Comparison of ENCODE assay signal across 24 mouse cellular contexts in genomic region chr9:65703241-65703640, GRCm38 (mm10). TPM values are rescaled to one million over a fixed set of nuclear protein-coding genes. Genes with fewer than 3 reads are reported as not detected.
DNase-seq lines count a peak whose midpoint lies in the region; ATAC-seq and TF ChIP-seq lines count a peak whose summit lies in the region.
"Had no signal": no experiment of that assay in that cellular context is flagged by ENCODE, and none has a peak within 500 bp of the region (broad histone marks: within the 10 kb centered on the region; RNA-seq: fewer than 3 reads in every experiment).

No protein-coding gene starts in this region.

- DNase-seq in R1 (ENCODE audit: low read depth, low spot score), result peak; percentile 58
- peak; percentile 67 for DNase-seq in ZHBTc4 (ENCODE audit: low read depth, low spot score)
- no peak for DNase-seq in gastrocnemius, adult 2 months
- DNase-seq in thymus, adult 18-20 months, result no peak
- DNase-seq: adrenal gland, adult 2 months; adrenal gland, adult 8-10 months; adrenal gland, postnatal 10 days; adrenal gland, postnatal 14 days; adrenal gland, postnatal 25 days; adrenal gland, postnatal 36 days; B cell, adult 2 months; cerebellum, adult 11 months; cerebellum, adult 11-12 months; cerebellum, adult 18-20 months; cerebellum, adult 2 months; cerebellum, adult 8-10 months; cerebellum, adult 9-10 months had no signal

- TF ChIP-seq CTCF in E14TG2a.4 (conservative IDR thresholded peaks at IDR 0.05; ENCODE audit: low read length), result no peak
- TF ChIP-seq CTCF in gastrocnemius, adult 2 months (IDR thresholded peaks at IDR 0.05), result no peak

- no peaks in the 10 kb centered on the region for H3K27me3 ChIP-seq in E14TG2a.4 (ENCODE audit: insufficient read depth, low read length)
- H3K27me3 ChIP-seq in midbrain, embryonic 15.5 days (replicated peaks), result no peaks in the 10 kb centered on the region
- H3K27me3 ChIP-seq: CH12.LX, Patski had no signal

- H3K9ac ChIP-seq in midbrain, embryonic 15.5 days, result no peak overlapping the region

- H3K4me3 ChIP-seq in E14TG2a.4 (replicated peaks; ENCODE audit: low read length), result peak overlapping the region; percentile 57
- no peak overlapping the region for H3K4me3 ChIP-seq in gastrocnemius, adult 2 months
- H3K4me3 ChIP-seq in midbrain, embryonic 15.5 days, result no peak overlapping the region

- H3K9me3 ChIP-seq in E14TG2a.4 (ENCODE audit: low read length), result no peaks in the 10 kb centered on the region
- no peaks in the 10 kb centered on the region for H3K9me3 ChIP-seq in midbrain, embryonic 15.5 days
- H3K9me3 ChIP-seq: G1E had no signal

- no peak for ATAC-seq in midbrain, embryonic 15.5 days (replicated peaks)
- ATAC-seq: activated CD4-positive, CD25-positive, alpha-beta regulatory T cell, adult 4 months; CD4-positive, CD25-positive, alpha-beta regulatory T cell, adult 4 months; Patski had no signal

- H3K36me3 ChIP-seq in E14TG2a.4 (ENCODE audit: insufficient read depth, low read length), result peaks cover 67% of the 10 kb centered on the region
- peaks cover 18% of the 10 kb centered on the region; the same call in 1 of the 2 replicates for H3K36me3 ChIP-seq in midbrain, embryonic 15.5 days (replicated peaks)

- peaks cover 39% of the 10 kb centered on the region for H3K4me1 ChIP-seq in E14TG2a.4 (replicated peaks; ENCODE audit: low read depth, low read length)
- no peaks in the 10 kb centered on the region for H3K4me1 ChIP-seq in midbrain, embryonic 15.5 days

- no peak overlapping the region for H3K4me2 ChIP-seq in midbrain, embryonic 15.5 days

- intact Hi-C loops in gastrocnemius, adult 2 months (cut with DNase I), result no loop called here

- H3K27ac ChIP-seq in gastrocnemius, adult 2 months, result no peak overlapping the region
- no peak overlapping the region for H3K27ac ChIP-seq in midbrain, embryonic 15.5 days

- 86% methylated on average over 7 of the region's 7 CpGs for WGBS in midbrain, embryonic 15.5 days

RNA-seq across cellular contexts. Expression of gene Oaz2, which starts 35.4 kb away (rescaled TPM):
- total RNA-seq in gastrocnemius, adult 2 months (2021), result 100 to 1,000 TPM; 195 to 201 TPM
- 401 and 421 TPM in 2 replicates for polyA plus RNA-seq in midbrain, embryonic 15.5 days (2015; fragmentation: Nextera tagmentation; extraction: Ambion mirVana)

Comparison
In these comparisons a context has a peak if more than half of its experiments do, and no peak if none do; other contexts are left out.
1. DNase-seq: peak in R1 (single experiment) and ZHBTc4 (single experiment); none in gastrocnemius, adult 2 months (single experiment) and thymus, adult 18-20 months (0 of 2).